Mouse (Mus musculus) heart, embryonic 16.5 days (tissue): ENCODE measurements around the gene Anapc1. TPM values are rescaled to one million over a fixed set of nuclear protein-coding genes. Genes with fewer than 3 reads are reported as not detected.
A peak's percentile ranks its signal among the peaks of the same experiment; 100 is the strongest.

Experiments used
- ATAC-seq: fragments of 200-750 bp; cut with Nextera tagmentation; replicated peaks from 2 replicates; pipeline ENCODE4 v1.8.0; 2017; ENCODE audit warnings: moderate number of reproducible peaks; ENCODE audit not compliant: insufficient read depth, low FRiP score; ENCODE audit errors: extremely low read depth
- H3K27ac ChIP-seq: fragments of 300-500 bp; sonication (generic); 2 replicates; pipeline ENCODE4 v1.5.1; 2014; ENCODE audit warnings: mild to moderate bottlenecking, low read length, control low read depth, moderate library complexity
- H3K27me3 ChIP-seq: fragments of 300-500 bp; sonication (generic); 2 replicates; pipeline ENCODE4 v1.6.1; 2014; ENCODE audit warnings: low read length, mixed read lengths; ENCODE audit not compliant: control insufficient read depth, insufficient read depth
- H3K36me3 ChIP-seq: fragments of 300-500 bp; sonication (generic); 2 replicates; pipeline ENCODE4 v1.6.1; 2014; ENCODE audit not compliant: control insufficient read depth, insufficient read depth
- H3K4me1 ChIP-seq: fragments of 300-500 bp; sonication (generic); 2 replicates; pipeline ENCODE4 v1.6.1; 2014; ENCODE audit warnings: low read length, mixed read lengths; ENCODE audit not compliant: control insufficient read depth, insufficient read depth
- H3K4me2 ChIP-seq: fragments of 300-500 bp; sonication (generic); 2 replicates; pipeline ENCODE4 v1.6.1; 2014; ENCODE audit warnings: low read depth, mild to moderate bottlenecking, control low read depth, low read length
- H3K4me3 ChIP-seq: fragments of 300-500 bp; sonication (generic); 2 replicates; pipeline ENCODE4 v1.5.1; 2014; ENCODE audit warnings: mild to moderate bottlenecking, control low read depth, low read length
- H3K9ac ChIP-seq: fragments of 300-500 bp; sonication (generic); 2 replicates; pipeline ENCODE4 v1.6.1; 2014; ENCODE audit warnings: low read length, control low read depth
- H3K9me3 ChIP-seq: fragments of 300-500 bp; sonication (generic); replicated peaks from 2 replicates; pipeline ENCODE4 v1.6.1; 2016; ENCODE audit warnings: low read length; ENCODE audit not compliant: control insufficient read depth
- WGBS: fragments of 180-500 bp; shearing (Covaris S2); extraction: QIAGEN DNeasy Blood & Tissue Kit; methylation state at CpG from one replicate; pipeline ENCODE4 v1.1.7; 2014; 5-methylcytosine and 5-hydroxymethylcytosine counted together
- polyA plus RNA-seq: library from polyadenylated mRNA; unstranded; fragments of >200 nt; fragmentation: Nextera tagmentation; extraction: Ambion mirVana; gene quantifications from 2 replicates; pipeline ENCODE4 v1.2.1, GENCODE M21; 2015

The Anapc1 gene
- polyA plus RNA-seq, 1 experiment from 2014 or later = 32.8 TPM

DNA sequence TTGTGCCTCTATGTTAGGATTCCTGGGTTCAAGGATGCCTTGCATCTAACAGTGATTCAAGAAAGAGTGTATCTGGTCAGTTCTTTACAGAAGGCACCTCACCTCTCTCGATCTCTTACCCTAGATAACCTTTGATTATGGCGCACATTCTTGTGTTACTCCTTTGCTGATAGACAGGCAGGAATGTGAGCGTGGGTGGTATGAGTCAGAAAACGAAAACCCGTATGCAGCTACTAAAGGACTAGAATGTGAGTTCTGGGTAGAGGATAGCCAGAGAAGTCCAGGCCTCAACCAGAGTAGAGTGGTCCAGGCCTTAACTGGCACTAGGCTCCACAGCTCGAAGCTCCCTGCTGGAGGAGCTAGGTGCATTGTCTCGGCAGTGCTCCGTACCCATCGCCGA lies 5.6 kb upstream of the Anapc1 start:
- 76% methylated on average over 10 of the region's 10 CpGs for WGBS
- Histone ChIP-seq H3K36me3 (no peaks in the 10 kb centered on the region), H3K4me2 (no peak overlapping the region), H3K9me3 (no peaks in the 10 kb centered on the region), H3K9ac (no peak overlapping the region), H3K27ac (no peak overlapping the region), H3K4me3 (no peak overlapping the region), H3K27me3 (no peaks in the 10 kb centered on the region), H3K4me1 (peaks cover 3% of the 10 kb centered on the region; the same call in 1 of the 2 replicates)
- no peak for ATAC-seq

GRCm38 (mm10) chr2:128692336-128692735 lies 5.1 kb upstream of the Anapc1 start:
- no peaks in the 10 kb centered on the region for H3K36me3 ChIP-seq
- no peaks in the 10 kb centered on the region for H3K4me1 ChIP-seq
- H3K27ac ChIP-seq = no peak overlapping the region
- no peak for ATAC-seq
- no peaks in the 10 kb centered on the region for H3K27me3 ChIP-seq
- no peak overlapping the region for H3K4me2 ChIP-seq
- H3K9ac ChIP-seq = no peak overlapping the region
- no peak overlapping the region for H3K4me3 ChIP-seq
- 63% methylated on average over 14 of the region's 14 CpGs for WGBS
- H3K9me3 ChIP-seq = no peaks in the 10 kb centered on the region

- H3K27me3 ChIP-seq = no peaks in the 10 kb centered on the region
- H3K27ac ChIP-seq = peak overlapping the region; percentile 78
- H3K36me3 ChIP-seq = peaks cover 13% of the 10 kb centered on the region
- H3K4me2 ChIP-seq = peak overlapping the region; percentile 67
- peak overlapping the region; percentile 100 for H3K9ac ChIP-seq
- 46% methylated on average over 10 of the region's 10 CpGs for WGBS
- no peaks in the 10 kb centered on the region for H3K9me3 ChIP-seq
- peak overlapping the region; percentile 95 for H3K4me3 ChIP-seq
- peaks cover 11% of the 10 kb centered on the region for H3K4me1 ChIP-seq
- ATAC-seq = peak; percentile 46
Observed at GRCm38 (mm10) chr2:128687558-128688120, 448 bp upstream of the Anapc1 start.

DNA sequence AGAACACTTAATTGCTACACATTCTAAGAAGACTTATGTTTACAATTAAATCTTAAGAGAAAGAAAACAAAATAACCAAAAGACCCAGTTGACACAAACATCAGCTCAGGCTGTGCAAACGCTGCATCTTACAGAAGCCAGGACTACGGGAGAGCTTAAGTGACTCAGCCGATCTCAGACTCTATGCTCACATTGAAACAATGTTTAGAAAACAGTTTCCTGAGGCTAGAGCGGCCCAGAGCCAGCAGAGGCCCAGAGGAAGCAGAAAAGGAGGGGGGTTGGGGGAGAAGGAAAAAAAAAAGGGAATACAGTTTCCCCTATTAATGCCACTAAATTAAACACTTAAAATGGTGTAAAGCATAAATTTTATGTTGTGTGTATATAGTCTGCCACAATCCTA lies 6.5 kb downstream of the Anapc1 start:
- no peak overlapping the region for H3K4me3 ChIP-seq
- H3K9ac ChIP-seq = no peak overlapping the region
- no peaks in the 10 kb centered on the region for H3K9me3 ChIP-seq
- peaks cover 39% of the 10 kb centered on the region for H3K36me3 ChIP-seq
- H3K4me2 ChIP-seq = no peak overlapping the region
- no peaks in the 10 kb centered on the region for H3K27me3 ChIP-seq
- peaks cover 6% of the 10 kb centered on the region for H3K4me1 ChIP-seq
- H3K27ac ChIP-seq = no peak overlapping the region
- WGBS = 58% methylated on average over 4 of the region's 4 CpGs
- ATAC-seq = no peak

DNA sequence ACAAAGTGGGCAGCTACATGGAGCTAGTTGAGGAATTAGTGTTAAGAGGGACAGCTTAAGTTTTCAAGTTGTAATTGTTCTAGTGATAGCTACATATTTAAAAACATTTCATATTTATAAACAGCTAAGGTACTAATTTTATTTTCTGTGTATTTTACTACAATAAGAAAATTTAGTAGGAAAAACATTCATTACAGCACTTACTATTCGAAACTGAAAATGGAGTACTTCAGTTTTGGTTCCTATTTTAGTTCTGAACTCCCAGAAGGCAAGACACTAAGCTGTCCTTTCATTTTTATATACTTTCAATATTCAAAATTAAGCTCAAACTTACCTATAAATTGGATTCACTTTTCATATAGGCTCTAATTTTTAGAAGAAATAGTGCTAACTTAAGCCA lies 66.6 kb downstream of the Anapc1 start:
- Histone ChIP-seq H3K4me3 (no peak overlapping the region), H3K4me1 (no peaks in the 10 kb centered on the region), H3K27me3 (no peaks in the 10 kb centered on the region), H3K36me3 (peaks cover 70% of the 10 kb centered on the region), H3K4me2 (no peak overlapping the region), H3K9ac (no peak overlapping the region), H3K9me3 (no peaks in the 10 kb centered on the region), H3K27ac (no peak overlapping the region)
- 97% methylated on average over 1 of the region's 1 CpGs for WGBS
- ATAC-seq = no peak

- Histone ChIP-seq H3K4me3 (no peak overlapping the region), H3K27ac (no peak overlapping the region), H3K27me3 (no peaks in the 10 kb centered on the region), H3K4me2 (no peak overlapping the region), H3K36me3 (peaks cover 74% of the 10 kb centered on the region), H3K9me3 (no peaks in the 10 kb centered on the region), H3K9ac (no peak overlapping the region), H3K4me1 (no peaks in the 10 kb centered on the region)
- 95% methylated on average over 4 of the region's 4 CpGs for WGBS
- no peak for ATAC-seq
Observed at GRCm38 (mm10) chr2:128615366-128615765, 71.8 kb downstream of the Anapc1 start.

- 74% methylated on average over 5 of the region's 5 CpGs for WGBS
- Histone ChIP-seq H3K27ac (no peak overlapping the region), H3K9me3 (no peaks in the 10 kb centered on the region), H3K4me2 (no peak overlapping the region), H3K9ac (no peak overlapping the region), H3K4me1 (no peaks in the 10 kb centered on the region), H3K4me3 (no peak overlapping the region), H3K27me3 (no peaks in the 10 kb centered on the region), H3K36me3 (peaks cover 55% of the 10 kb centered on the region)
- no peak for ATAC-seq
Observed at GRCm38 (mm10) chr2:128613365-128613764, 73.8 kb downstream of the Anapc1 start.

- Histone ChIP-seq H3K27me3 (no peaks in the 10 kb centered on the region), H3K36me3 (peaks cover 48% of the 10 kb centered on the region), H3K4me1 (no peaks in the 10 kb centered on the region), H3K9ac (no peak overlapping the region), H3K4me3 (no peak overlapping the region), H3K27ac (no peak overlapping the region), H3K9me3 (peaks cover 2% of the 10 kb centered on the region; the same call in 1 of the 2 replicates), H3K4me2 (no peak overlapping the region)
- 87% methylated on average over 7 of the region's 7 CpGs for WGBS
- ATAC-seq = no peak
Observed at GRCm38 (mm10) chr2:128612275-128612674, 74.9 kb downstream of the Anapc1 start.

- WGBS = 87% methylated on average over 8 of the region's 8 CpGs
- no peak for ATAC-seq
- Histone ChIP-seq H3K36me3 (peaks cover 44% of the 10 kb centered on the region), H3K4me1 (no peaks in the 10 kb centered on the region), H3K27ac (no peak overlapping the region), H3K9me3 (peaks cover 8% of the 10 kb centered on the region), H3K9ac (no peak overlapping the region), H3K4me2 (no peak overlapping the region), H3K4me3 (no peak overlapping the region), H3K27me3 (no peaks in the 10 kb centered on the region)
Observed at GRCm38 (mm10) chr2:128611178-128611577, 76.0 kb downstream of the Anapc1 start.
